Mouse (Mus musculus) midbrain, embryonic 11.5 days (tissue): ENCODE results near the gene Fer1l5. TPM values are rescaled to one million over a fixed set of nuclear protein-coding genes. Genes with fewer than 3 reads are reported as not detected.
A peak's percentile ranks its signal among the peaks of the same experiment; 100 is the strongest.

Experiments used
- ATAC-seq: fragments of 200-750 bp; cut with Nextera tagmentation; 2 replicates; pipeline ENCODE4 v1.8.0; 2017; ENCODE audit warnings: moderate TSS enrichment, moderate library complexity; ENCODE audit not compliant: low FRiP score
- DNase-seq: peaks from one replicate; pipeline ENCODE4 v3.0.0; 2015; ENCODE audit warnings: low spot score; ENCODE audit errors: missing footprints
- H3K27ac ChIP-seq: fragments of 300-500 bp; sonication (generic); 2 replicates; pipeline ENCODE4 v1.5.1; 2014; ENCODE audit warnings: low read depth, low read length
- H3K27me3 ChIP-seq: fragments of 300-500 bp; sonication (generic); 2 replicates; pipeline ENCODE4 v1.6.1; 2014; ENCODE audit warnings: mild to moderate bottlenecking, low read length, moderate library complexity, mixed read lengths; ENCODE audit not compliant: control insufficient read depth, insufficient read depth
- H3K36me3 ChIP-seq: fragments of 300-500 bp; sonication (generic); 2 replicates; pipeline ENCODE4 v1.6.1; 2014; ENCODE audit warnings: mild to moderate bottlenecking, low read length, moderate library complexity, mixed read lengths; ENCODE audit not compliant: control insufficient read depth, insufficient read depth
- H3K4me1 ChIP-seq: fragments of 300-500 bp; sonication (generic); 2 replicates; pipeline ENCODE4 v1.6.1; 2014; ENCODE audit warnings: low read length; ENCODE audit not compliant: control insufficient read depth, insufficient read depth
- H3K4me2 ChIP-seq: fragments of 300-500 bp; sonication (generic); 2 replicates; pipeline ENCODE4 v1.6.1; 2014; ENCODE audit warnings: mild to moderate bottlenecking, moderate library complexity
- H3K4me3 ChIP-seq: fragments of 300-500 bp; sonication (generic); 2 replicates; pipeline ENCODE4 v1.5.1; 2014; ENCODE audit warnings: low read depth, low read length
- H3K9ac ChIP-seq: fragments of 300-500 bp; sonication (generic); 2 replicates; pipeline ENCODE4 v1.6.1; 2014; ENCODE audit warnings: low read length
- H3K9me3 ChIP-seq: fragments of 300-500 bp; sonication (generic); 2 replicates; pipeline ENCODE4 v1.6.1; 2016; ENCODE audit warnings: low read length; ENCODE audit not compliant: control insufficient read depth
- WGBS: fragments of 180-500 bp; shearing (Covaris S2); extraction: QIAGEN DNeasy Blood & Tissue Kit; methylation state at CpG from one replicate; pipeline ENCODE4 v1.1.7; 2014; 5-methylcytosine and 5-hydroxymethylcytosine counted together
- polyA plus RNA-seq: library from polyadenylated mRNA; unstranded; fragments of >200 nt; fragmentation: Nextera tagmentation; extraction: Ambion mirVana; gene quantifications from 2 replicates; pipeline ENCODE4 v1.2.1, GENCODE M21; 2014

The Fer1l5 gene
- 1.4 and 2.0 TPM in 2 replicates for polyA plus RNA-seq

DNA sequence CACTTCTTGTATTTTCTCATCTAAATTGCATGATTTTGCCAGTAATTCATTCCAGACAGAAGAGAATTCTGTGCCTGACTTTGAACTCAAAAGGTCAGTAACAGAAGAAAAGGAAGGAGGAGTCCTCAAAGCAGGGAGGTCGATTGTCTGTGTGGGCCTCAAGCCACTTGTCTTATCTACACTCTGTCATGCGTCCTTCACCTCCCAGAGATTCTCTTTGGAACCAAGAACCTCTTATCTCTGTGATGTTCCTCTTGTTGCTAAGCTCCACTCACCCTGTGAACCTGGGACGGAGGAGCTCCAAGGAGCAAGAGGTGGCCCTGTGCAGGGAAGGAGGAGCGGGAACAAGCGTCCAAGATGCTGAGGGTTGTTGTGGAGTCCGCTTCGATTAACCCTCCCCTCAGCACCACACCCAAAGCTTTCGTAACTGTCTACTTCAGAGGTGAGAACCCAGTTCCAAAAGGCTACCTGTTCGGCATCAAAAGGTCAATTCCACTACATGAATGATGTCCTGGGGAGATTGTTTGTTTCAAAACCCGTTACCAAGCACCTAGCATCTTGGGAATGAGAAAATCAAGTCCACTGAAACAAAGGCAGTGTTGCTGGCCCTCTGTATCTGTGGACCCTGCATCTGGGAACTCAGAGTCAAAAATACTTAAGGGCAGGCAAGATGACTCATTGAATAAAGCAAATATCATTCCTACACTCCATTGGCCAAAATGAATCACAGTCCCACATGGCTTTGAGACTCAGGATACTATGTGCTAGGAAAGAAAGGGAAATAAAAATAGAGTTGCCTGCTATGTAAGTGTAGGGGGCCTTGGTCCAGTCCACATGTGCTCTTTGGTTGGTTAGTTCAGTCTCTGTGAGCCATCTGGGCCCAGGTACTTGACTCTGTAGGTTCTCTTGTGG, at the start of gene Fer1l5:
TSS of gene Fer1l5 (plus strand) at position 358 of the 912 bp plus-strand sequence.
- no peaks in the 10 kb centered on the region for H3K36me3 ChIP-seq
- peak; percentile 39 for DNase-seq
- H3K27ac ChIP-seq: no peak within 1 kb of the TSS
- H3K4me1 ChIP-seq: peaks cover 8% of the 10 kb centered on the region
- no peak for ATAC-seq
- H3K27me3 ChIP-seq: no peaks in the 10 kb centered on the region
- H3K9me3 ChIP-seq: no peaks in the 10 kb centered on the region
- WGBS: 86% methylated on average over 10 of the region's 10 CpGs
- H3K9ac ChIP-seq: no peak within 1 kb of the TSS
- H3K4me2 ChIP-seq: no peak within 1 kb of the TSS
- H3K4me3 ChIP-seq: no peak within 1 kb of the TSS

DNA sequence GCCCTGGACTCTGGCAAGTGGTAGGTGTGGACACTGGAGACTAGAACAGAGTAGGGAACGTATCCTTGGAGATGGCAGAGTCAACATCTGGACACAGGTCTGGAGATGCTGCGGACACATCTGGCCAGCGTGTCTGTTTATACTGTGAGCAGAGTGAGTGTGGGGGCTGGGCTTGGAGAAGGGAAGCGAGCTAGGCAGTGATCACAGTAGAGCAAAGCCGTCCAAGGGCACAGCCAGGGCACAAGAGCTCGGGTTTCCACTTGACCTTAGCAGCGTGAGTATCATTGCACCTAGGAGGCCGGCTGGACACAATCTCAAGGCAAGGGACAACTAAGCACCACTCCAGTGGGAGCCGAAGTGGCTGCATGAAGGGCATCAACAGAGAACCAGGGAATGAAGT, 49.0 kb upstream of the Fer1l5 start:
- Histone ChIP-seq H3K9me3 (no peaks in the 10 kb centered on the region), H3K27me3 (no peaks in the 10 kb centered on the region), H3K36me3 (no peaks in the 10 kb centered on the region), H3K4me2 (no peak overlapping the region), H3K9ac (no peak overlapping the region), H3K4me3 (no peak overlapping the region), H3K27ac (no peak overlapping the region), H3K4me1 (no peaks in the 10 kb centered on the region)
- DNase-seq (peak; percentile 56), ATAC-seq (no peak)
- 79% methylated on average over 9 of the region's 9 CpGs for WGBS

DNA sequence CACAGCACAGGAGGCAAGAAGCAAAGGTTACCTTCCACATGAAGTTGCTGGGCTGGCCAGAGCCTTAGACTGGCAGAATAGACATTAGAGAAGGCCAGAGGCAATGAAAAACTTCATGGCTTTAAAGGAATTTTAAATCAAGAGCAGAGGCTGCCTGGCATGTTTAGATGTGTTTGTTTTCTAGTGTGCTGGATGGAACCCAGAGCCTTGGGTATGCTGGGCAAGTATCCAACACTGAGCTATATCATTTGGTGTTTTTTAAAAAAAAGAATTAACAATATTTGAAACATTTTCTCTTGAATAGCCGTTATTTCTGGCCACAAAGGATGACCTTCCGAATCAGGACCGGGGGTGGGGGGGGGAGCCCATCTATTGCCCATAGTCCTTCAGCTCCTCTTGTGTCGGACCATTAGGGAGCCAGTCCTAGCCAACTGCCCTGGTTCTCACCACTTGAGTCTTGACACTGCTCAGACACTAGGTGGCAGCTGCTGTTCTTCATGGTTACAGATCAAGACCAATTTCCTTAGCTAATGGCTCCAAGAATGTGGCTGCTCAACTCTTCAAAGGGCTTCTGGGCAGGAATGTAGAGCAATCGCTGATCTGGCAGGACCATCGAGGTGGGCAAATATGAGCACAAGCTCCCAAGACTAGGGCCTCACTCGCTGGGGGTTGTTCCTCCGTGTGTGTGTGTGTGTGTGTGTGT, 48.2 kb upstream of the Fer1l5 start:
- Histone ChIP-seq H3K4me3 (no peak overlapping the region), H3K4me1 (no peaks in the 10 kb centered on the region), H3K9me3 (no peaks in the 10 kb centered on the region), H3K4me2 (no peak overlapping the region), H3K27me3 (no peaks in the 10 kb centered on the region), H3K27ac (no peak overlapping the region), H3K9ac (no peak overlapping the region), H3K36me3 (no peaks in the 10 kb centered on the region)
- DNase-seq (peak; percentile 88), ATAC-seq (no peak)
- 62% methylated on average over 8 of the region's 8 CpGs for WGBS

DNA sequence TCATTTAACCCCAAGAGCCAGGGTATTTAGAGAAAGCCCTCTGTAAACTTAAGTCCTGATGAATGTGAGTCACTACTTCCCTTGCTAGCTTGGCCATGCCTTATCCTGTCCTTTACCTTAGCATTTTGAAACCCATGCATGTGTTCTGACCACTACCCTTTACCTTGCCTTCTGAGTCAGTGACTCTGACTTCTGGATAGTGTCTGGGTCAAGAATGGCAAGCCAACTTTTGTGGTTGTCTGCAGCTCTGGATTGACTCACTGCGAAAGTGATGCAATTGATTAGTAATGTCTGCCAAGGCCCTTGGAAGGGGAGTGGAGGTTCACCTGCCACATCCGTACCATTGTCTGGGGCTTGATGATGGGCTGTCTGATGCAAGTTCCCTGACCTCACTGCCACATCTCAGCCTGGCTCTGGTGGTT, 46.2 kb upstream of the Fer1l5 start:
- WGBS: 85% methylated on average over 2 of the region's 2 CpGs
- Histone ChIP-seq H3K27me3 (no peaks in the 10 kb centered on the region), H3K4me2 (no peak overlapping the region), H3K9ac (no peak overlapping the region), H3K4me1 (no peaks in the 10 kb centered on the region), H3K27ac (no peak overlapping the region), H3K4me3 (no peak overlapping the region), H3K9me3 (no peaks in the 10 kb centered on the region), H3K36me3 (peaks cover 3% of the 10 kb centered on the region; the same call in 1 of the 2 replicates)
- ATAC-seq: no peak
- DNase-seq: peak; percentile 64

DNA sequence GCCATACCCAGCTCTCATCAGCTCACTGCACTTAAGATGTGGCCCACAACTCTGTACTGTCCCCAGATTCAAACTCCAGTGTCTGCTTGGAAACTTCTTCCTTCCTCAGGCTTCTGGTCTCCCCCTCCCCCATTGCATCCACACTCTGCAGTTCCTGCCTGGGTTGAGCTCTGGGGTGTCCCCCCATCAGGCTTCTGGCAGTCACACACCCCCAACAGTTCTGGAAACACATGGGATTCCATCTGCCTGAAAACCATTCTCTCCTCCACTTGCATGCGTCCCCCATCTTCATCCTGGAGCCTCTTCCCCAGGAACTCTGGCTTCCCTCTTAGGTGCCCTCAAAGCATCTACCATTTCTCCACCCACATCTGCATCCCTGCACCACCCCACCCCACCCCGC, 45.3 kb upstream of the Fer1l5 start:
- H3K4me3 ChIP-seq: no peak overlapping the region
- H3K36me3 ChIP-seq: peaks cover 3% of the 10 kb centered on the region; the same call in 1 of the 2 replicates
- no peak overlapping the region for H3K27ac ChIP-seq
- H3K9me3 ChIP-seq: no peaks in the 10 kb centered on the region
- DNase-seq (no peak), ATAC-seq (no peak)
- WGBS: 85% methylated on average over 2 of the region's 2 CpGs
- no peaks in the 10 kb centered on the region for H3K27me3 ChIP-seq
- H3K9ac ChIP-seq: no peak overlapping the region
- H3K4me1 ChIP-seq: no peaks in the 10 kb centered on the region
- H3K4me2 ChIP-seq: no peak overlapping the region

DNA sequence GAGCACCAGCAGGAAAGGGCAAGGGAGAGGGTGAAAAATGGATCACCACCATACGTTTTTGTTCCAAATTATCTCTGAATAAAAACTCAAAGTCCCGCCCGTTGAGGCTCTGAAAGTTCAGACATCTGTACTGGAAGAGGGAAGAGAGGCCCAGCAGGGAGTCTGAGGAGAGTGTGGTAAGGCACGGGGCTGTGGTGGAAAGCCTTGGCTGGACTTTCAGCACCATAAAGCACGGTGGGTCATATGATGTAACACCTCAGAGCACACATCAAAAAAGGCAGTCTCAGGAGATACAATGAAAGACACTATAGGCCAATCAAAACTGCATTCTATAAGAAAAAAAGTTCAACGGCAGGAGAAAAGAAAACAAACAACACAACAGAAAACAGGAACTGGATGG, 40.3 kb upstream of the Fer1l5 start:
- H3K4me3 ChIP-seq: no peak overlapping the region
- H3K9ac ChIP-seq: no peak overlapping the region
- H3K27me3 ChIP-seq: no peaks in the 10 kb centered on the region
- ATAC-seq (no peak), DNase-seq (no peak)
- H3K27ac ChIP-seq: no peak overlapping the region
- no peak overlapping the region for H3K4me2 ChIP-seq
- 77% methylated on average over 6 of the region's 6 CpGs for WGBS
- H3K36me3 ChIP-seq: peaks cover 14% of the 10 kb centered on the region
- H3K9me3 ChIP-seq: no peaks in the 10 kb centered on the region
- no peaks in the 10 kb centered on the region for H3K4me1 ChIP-seq

DNA sequence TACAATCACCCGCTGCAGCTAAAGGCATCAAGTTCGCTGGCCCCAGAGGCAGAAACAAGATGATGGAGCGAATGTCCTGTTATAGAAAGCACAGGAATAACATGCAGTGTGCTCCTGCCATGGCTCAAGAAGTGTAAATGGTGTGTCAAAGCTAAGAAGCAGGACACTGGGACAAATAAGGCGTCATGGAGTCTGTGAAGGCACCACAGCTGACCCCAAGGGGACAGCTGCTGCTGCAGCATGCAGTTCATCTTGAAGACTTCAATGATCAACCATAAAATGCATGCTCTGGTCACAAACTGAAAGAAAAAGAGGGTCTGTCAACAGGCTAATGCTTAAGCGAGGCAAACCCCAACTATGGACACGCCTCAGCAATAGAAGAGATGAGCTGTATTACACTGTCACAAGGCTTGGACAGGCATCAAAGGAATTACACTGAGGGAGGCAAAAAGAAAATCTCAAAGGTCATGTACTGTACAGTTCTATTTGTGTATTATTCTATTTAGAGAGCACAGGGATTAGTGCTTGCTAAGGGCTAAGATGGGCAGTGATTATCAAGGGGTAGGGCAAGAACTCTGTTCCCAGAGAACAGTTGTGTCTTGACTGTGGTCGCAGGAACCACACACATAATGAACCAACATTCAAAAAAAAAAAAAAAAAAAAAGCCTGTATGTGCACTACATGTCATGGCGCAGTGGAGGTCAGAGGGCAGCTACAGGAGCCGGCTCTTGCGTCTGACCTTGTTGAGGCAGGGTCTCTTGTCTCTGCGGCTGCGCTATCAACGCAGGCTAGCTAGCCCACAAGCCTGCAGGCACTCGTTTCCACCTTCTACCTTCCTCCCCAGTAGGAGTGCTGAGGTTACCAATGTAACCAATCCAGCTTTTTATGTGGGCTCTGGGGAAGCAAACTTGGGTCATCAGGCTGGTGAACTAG, 38.9 kb upstream of the Fer1l5 start:
- Histone ChIP-seq H3K4me3 (no peak overlapping the region), H3K27me3 (no peaks in the 10 kb centered on the region), H3K4me2 (no peak overlapping the region), H3K9me3 (no peaks in the 10 kb centered on the region), H3K27ac (no peak overlapping the region), H3K4me1 (no peaks in the 10 kb centered on the region), H3K36me3 (peaks cover 22% of the 10 kb centered on the region), H3K9ac (no peak overlapping the region)
- DNase-seq: peak; percentile 70
- WGBS: 90% methylated on average over 14 of the region's 14 CpGs
- ATAC-seq: no peak

DNA sequence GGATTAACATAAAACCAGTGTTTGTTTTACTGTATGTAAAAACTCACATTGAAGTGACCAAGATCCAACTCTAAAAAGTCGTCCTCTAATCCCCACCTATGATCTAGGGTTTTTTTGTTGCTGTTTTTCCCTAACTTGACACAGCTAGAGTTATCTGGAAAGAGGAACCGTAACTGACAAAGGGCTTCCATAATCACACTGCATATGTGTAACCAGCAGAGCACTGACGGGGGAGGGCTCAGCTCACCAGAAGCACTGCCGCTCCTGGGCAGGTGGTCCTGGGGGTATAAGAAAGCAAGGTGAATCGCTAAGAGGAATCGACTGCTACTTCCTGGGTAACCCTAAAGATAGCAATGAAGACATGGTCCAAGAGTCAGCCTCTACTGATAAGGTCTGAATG, 29.5 kb upstream of the Fer1l5 start:
- Histone ChIP-seq H3K4me1 (no peaks in the 10 kb centered on the region), H3K4me2 (no peak overlapping the region), H3K9ac (no peak overlapping the region), H3K36me3 (peaks cover 37% of the 10 kb centered on the region), H3K27me3 (no peaks in the 10 kb centered on the region), H3K4me3 (no peak overlapping the region), H3K27ac (no peak overlapping the region), H3K9me3 (no peaks in the 10 kb centered on the region)
- 94% methylated on average over 6 of the region's 6 CpGs for whole genome bisulfite sequencing
- DNase-seq: peak; percentile 23
- no peak for ATAC-seq
